Mouse (Mus musculus) thymus, adult 2 months (tissue): Measurements from ENCODE around the gene Eif4e3.

ENCODE experiments used
- CTCF ChIP-seq: fragments of 200-500 bp; IDR thresholded peaks from 2 replicates; pipeline ENCODE4 v1.5.1; 2012; ENCODE audit warnings: mild to moderate bottlenecking, control low read depth, low read length, moderate library complexity, borderline replicate concordance; ENCODE audit not compliant: control insufficient read depth, poor library complexity, insufficient read depth; ENCODE audit errors: extremely low read depth
- POLR2A ChIP-seq: fragments of 200-500 bp; IDR thresholded peaks from 2 replicates; pipeline ENCODE4 v1.6.1; 2012; ENCODE audit warnings: mild to moderate bottlenecking, low read length, control low read depth, moderate library complexity; ENCODE audit not compliant: control insufficient read depth, poor library complexity, insufficient read depth; ENCODE audit errors: extremely low read depth

DNA sequence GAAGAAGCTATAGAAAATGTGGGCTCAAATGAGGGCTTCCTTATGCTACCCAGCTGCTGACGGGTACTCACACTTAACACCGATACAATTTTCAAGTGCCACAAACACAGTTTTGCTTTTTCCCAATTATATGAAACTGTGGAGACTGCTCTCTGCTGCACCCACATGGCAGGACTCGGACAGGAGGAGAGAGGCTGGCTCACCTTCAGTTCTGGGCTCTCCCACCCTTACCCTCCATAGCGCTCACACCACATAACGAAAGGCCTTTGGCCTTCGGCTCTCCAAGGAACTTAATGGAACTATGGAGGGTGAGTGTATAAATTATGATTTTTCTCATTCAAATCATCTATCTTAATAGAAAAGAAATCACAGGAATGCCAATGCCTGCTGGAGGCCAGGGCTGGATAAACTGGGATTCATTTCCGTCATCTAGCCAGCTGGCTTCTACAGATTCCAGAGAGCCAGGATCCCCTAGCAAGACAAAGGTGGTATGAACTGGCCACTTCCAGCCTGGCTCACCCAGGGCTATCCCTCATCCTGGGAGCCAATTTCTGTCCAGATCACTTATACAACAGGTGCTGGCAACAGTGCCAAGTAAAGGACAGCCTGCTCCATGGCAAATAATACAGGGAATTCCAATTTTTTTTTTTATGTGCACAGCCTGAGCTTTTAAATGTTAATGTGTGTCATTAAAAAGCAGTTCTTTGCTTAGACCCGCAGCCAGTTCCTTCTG is 36.7 kb downstream of the Eif4e3 start:
- TF ChIP-seq CTCF (no peak), POLR2A (no peak)
